19 mouse cellular contexts compared by ENCODE assay signal in the genomic region with DNA sequence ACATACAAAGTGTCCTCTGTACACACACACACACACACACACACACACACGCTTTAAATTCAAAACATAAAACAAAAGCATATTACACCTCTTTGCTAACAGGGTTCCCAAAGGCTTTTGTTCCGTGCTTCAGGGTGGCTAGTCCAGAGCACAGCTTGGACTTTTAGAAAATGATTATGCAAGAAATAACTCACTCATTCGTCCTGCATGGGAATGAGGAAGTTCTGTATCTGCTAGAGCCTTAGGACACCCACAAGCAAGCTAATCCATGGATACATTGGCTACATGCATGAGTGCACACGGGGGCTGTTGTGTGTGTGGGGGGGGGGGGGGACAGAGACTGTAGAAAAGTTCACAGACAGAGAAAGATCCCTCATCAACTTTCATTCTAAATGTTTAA.
DNase-seq lines count a peak whose midpoint lies in the region; ATAC-seq and TF ChIP-seq lines count a peak whose summit lies in the region.
"Had no signal": no experiment of that assay in that cellular context is flagged by ENCODE, and none has a peak within 500 bp of the region (broad histone marks: within the 10 kb centered on the region; RNA-seq: fewer than 3 reads in every experiment).

No protein-coding gene starts in this region.

- H3K4me1 ChIP-seq in heart, adult 2 months (ENCODE audit: control insufficient read depth, insufficient read depth, low read length), result no peaks in the 10 kb centered on the region; the same call in 1 of the 2 replicates
- no peaks in the 10 kb centered on the region for H3K4me1 ChIP-seq in intestine, embryonic 16.5 days (ENCODE audit: control insufficient read depth, insufficient read depth, low read length)
- H3K4me1 ChIP-seq: forebrain, embryonic 13.5 days; midbrain, embryonic 12.5 days had no signal

- H3K27me3 ChIP-seq in heart, adult 2 months (ENCODE audit: control insufficient read depth, insufficient read depth, low read length), result no peaks in the 10 kb centered on the region
- H3K27me3 ChIP-seq in intestine, embryonic 16.5 days (replicated peaks; ENCODE audit: control insufficient read depth, insufficient read depth, low read length), result no peaks in the 10 kb centered on the region
- H3K27me3 ChIP-seq: CH12.LX; forebrain, embryonic 13.5 days; hindbrain, embryonic 12.5 days; limb, embryonic 15.5 days; midbrain, embryonic 12.5 days; neural tube, embryonic 13.5 days had no signal

- WGBS in heart, adult 2 months, result 63% methylated on average over 4 of the region's 4 CpGs
- 70% methylated on average over 4 of the region's 4 CpGs for WGBS in intestine, embryonic 16.5 days

- H3K27ac ChIP-seq in heart, adult 2 months, result no peak overlapping the region
- H3K27ac ChIP-seq in intestine, embryonic 16.5 days (ENCODE audit: low read length), result no peak overlapping the region
- H3K27ac ChIP-seq: forebrain, embryonic 13.5 days; hindbrain, embryonic 12.5 days; limb, embryonic 15.5 days; midbrain, embryonic 12.5 days; neural tube, embryonic 13.5 days had no signal

- no peaks in the 10 kb centered on the region for H3K9me3 ChIP-seq in intestine, embryonic 16.5 days (ENCODE audit: control insufficient read depth, low read length)
- H3K9me3 ChIP-seq: forebrain, embryonic 13.5 days; hindbrain, embryonic 12.5 days; limb, embryonic 15.5 days; midbrain, embryonic 12.5 days; neural tube, embryonic 13.5 days had no signal

- peaks cover 2% of the 10 kb centered on the region for H3K36me3 ChIP-seq in heart, adult 2 months (ENCODE audit: control insufficient read depth, insufficient read depth, low read length)
- H3K36me3 ChIP-seq in intestine, embryonic 16.5 days (ENCODE audit: control insufficient read depth, insufficient read depth, low read length), result no peaks in the 10 kb centered on the region
- H3K36me3 ChIP-seq: hindbrain, embryonic 12.5 days; limb, embryonic 15.5 days; midbrain, embryonic 12.5 days; neural tube, embryonic 13.5 days had no signal

- peak; percentile 97 for ATAC-seq in granulocyte monocyte progenitor cell, adult 5-6 weeks (replicated peaks; ENCODE audit: poor library complexity, severe bottlenecking)
- peak; percentile 97 for ATAC-seq in megakaryocyte, adult 5-6 weeks (ENCODE audit: poor library complexity, severe bottlenecking)
- ATAC-seq in intestine, embryonic 16.5 days, result no peak
- ATAC-seq: forebrain, embryonic 13.5 days; inflammation-experienced regulatory T-cells, adult 6 months had no signal

- peak; percentile 87 for DNase-seq in heart, adult 11 months
- no peak for DNase-seq in heart, adult 2 months
- peak; percentile 69 for DNase-seq in 416B (ENCODE audit: low read depth)
- DNase-seq in layer of hippocampus, adult 9-11 months, result no peak
- no peak for DNase-seq in gastrocnemius, postnatal 14 days
- DNase-seq: cerebellum, adult 8-10 months; lung, postnatal 36 days; thymus, postnatal 14 days had no signal

- intact Hi-C loops in heart, adult 2 months (cut with DNase I), result no loop called here
- intact Hi-C loops in gastrocnemius, postnatal 14 days (cut with DNase I; ENCODE audit: low total_unique reads), result no loop called here

- H3K79me2 ChIP-seq in heart, adult 2 months (replicated peaks; ENCODE audit: control insufficient read depth, insufficient read depth, low read length), result peaks cover 2% of the 10 kb centered on the region; the same call in 1 of the 2 replicates

- no peak for TF ChIP-seq EP300 in heart, adult 2 months (IDR thresholded peaks at IDR 0.05; ENCODE audit: insufficient read depth, low read depth, low read length)

- H3K4me2 ChIP-seq in intestine, embryonic 16.5 days (ENCODE audit: low read depth, low read length), result no peak overlapping the region
- H3K4me2 ChIP-seq: forebrain, embryonic 13.5 days; hindbrain, embryonic 12.5 days; limb, embryonic 15.5 days; midbrain, embryonic 12.5 days; neural tube, embryonic 13.5 days had no signal

- no peak overlapping the region for H3K9ac ChIP-seq in heart, adult 2 months (ENCODE audit: low read depth, low read length)
- H3K9ac ChIP-seq in intestine, embryonic 16.5 days (ENCODE audit: low read depth, low read length), result no peak overlapping the region
- H3K9ac ChIP-seq: forebrain, embryonic 13.5 days; hindbrain, embryonic 12.5 days; limb, embryonic 15.5 days; midbrain, embryonic 12.5 days; neural tube, embryonic 13.5 days had no signal

- no peak overlapping the region for H3K4me3 ChIP-seq in heart, adult 2 months
- no peak overlapping the region for H3K4me3 ChIP-seq in intestine, embryonic 16.5 days (ENCODE audit: low read length)
- H3K4me3 ChIP-seq: erythroblast, embryonic 14.5 days; forebrain, embryonic 13.5 days; hindbrain, embryonic 12.5 days; limb, embryonic 15.5 days; midbrain, embryonic 12.5 days; neural tube, embryonic 13.5 days had no signal

- no peak for TF ChIP-seq CTCF in heart, adult 2 months (IDR thresholded peaks at IDR 0.05)

- TF ChIP-seq POLR2A in heart, adult 2 months (IDR thresholded peaks at IDR 0.05; ENCODE audit: insufficient read depth, low read depth, low read length), result no peak

Comparison
In these comparisons a context has a peak if more than half of its experiments do, and no peak if none do; other contexts are left out.
1. DNase-seq: peak in heart, adult 11 months (single experiment) and 416B (single experiment); none in heart, adult 2 months (0 of 2), layer of hippocampus, adult 9-11 months (single experiment) and gastrocnemius, postnatal 14 days (single experiment).